Mouse (Mus musculus) cerebellum, postnatal 10 days (tissue): Measurements from ENCODE around the gene Asb17.
"Not testable (repeated sequence)": the region's sequence is repeated elsewhere in the genome, so short reads cannot be mapped to it uniquely, and the experiment has no call there.

ENCODE experiments used
- DNase-seq, 2 experiments: peaks; one replicate each; pipeline ENCODE4 v3.0.0; 2021; ENCODE audit warnings: mixed read lengths in 2 of 2

Asb17 gene

DNA sequence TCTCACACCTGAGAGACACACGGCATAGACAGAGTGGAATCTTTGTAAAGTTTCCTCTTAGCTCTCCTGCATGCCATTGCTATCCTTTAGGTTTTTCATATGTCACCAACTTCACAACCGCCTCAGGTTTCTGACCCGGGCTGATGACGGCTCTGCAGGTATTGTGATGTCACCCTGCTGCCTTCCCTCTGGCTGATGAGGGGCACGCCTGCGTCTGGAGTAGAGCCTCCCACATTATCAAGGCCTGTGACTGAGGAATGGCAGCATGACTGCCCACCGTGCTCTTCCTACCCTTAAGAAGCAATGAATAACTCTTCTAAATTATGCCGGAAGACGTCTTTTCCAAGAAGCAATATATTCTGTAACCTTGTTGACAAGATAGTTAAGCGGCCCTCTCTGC lies at the start of gene Asb17:
TSS of gene Asb17 (plus strand) at position 180 of the 400 bp plus-strand sequence.
- DNase-seq: no peak

GRCm38 (mm10) chr3:153797574-153797973 lies 46.4 kb upstream of the Asb17 start:
- no peak for DNase-seq

DNA sequence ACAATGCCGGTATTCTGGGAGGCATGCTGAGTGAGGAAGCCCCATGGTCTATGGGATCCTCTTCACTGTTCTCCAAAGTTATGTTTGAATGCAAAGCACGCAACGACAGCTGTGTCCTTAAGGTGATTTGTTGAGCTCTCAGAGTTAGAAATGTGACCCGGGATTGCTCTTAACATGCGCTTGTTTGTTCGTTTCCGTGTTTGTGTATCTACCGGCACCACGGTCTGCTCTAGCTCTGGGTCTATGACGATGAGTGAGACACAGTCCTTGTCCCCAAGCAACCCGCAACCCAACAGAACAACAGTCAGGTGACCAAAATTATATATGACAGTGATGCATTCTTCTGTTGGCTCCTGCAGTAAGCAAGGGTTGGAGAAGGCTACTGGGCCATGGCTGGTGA lies 44.4 kb upstream of the Asb17 start:
- DNase-seq: no peak

GRCm38 (mm10) chr3:153800690-153801089 lies 43.3 kb upstream of the Asb17 start:
- no peak for DNase-seq

GRCm38 (mm10) chr3:153801541-153801940 lies 42.5 kb upstream of the Asb17 start:
- peak in 1 of 2 experiments; percentile 15 for DNase-seq

DNA sequence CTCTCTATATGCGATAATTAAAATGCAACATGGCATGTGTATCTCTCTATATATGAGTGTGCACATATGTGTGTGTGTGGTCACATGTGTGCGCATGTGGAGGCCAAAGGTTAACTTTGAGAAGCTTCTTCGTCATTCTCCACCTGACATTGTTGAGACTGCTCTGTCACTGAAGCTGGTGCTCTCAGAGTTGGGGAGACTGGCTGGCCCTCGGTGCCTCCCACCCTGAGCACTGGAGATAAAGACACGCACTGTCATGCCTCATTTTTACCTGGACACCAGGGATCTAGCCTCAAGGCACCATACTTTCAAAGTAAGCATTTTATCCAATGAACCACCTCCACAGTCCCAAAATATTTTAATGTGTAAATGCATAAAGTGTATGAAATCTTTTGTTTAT lies 41.4 kb upstream of the Asb17 start:
- DNase-seq: no peak

GRCm38 (mm10) chr3:153804032-153804431 lies 40.0 kb upstream of the Asb17 start:
- DNase-seq: no peak

GRCm38 (mm10) chr3:153806077-153806772 lies 37.8 kb upstream of the Asb17 start:
- DNase-seq: peak; percentile 99

- no peak for DNase-seq
Observed at GRCm38 (mm10) chr3:153806773-153807443, 37.1 kb upstream of the Asb17 start.

- no peak for DNase-seq
Observed at GRCm38 (mm10) chr3:153807444-153808149, 36.4 kb upstream of the Asb17 start.

DNA sequence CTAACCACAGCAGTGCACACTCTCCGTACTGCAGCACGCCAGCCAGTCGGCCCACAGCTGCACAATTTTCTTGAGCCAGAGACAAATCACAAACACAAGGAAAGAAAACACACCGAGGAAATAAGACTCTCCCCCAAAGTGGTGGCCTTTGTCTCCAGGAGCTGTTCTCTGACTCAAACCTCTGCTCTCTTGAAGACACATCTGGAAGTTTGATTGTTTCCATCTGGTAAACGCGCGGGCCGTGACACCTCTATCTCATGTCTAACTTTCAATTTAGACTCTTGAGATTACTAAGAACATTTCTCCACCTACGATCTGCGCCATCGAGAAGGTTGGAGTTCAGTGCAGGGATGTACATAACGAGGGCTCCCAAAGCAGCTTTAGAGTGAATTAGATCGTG lies 35.6 kb upstream of the Asb17 start:
- DNase-seq: no peak

GRCm38 (mm10) chr3:153814026-153814425 lies 30.0 kb upstream of the Asb17 start:
- no peak for DNase-seq

DNA sequence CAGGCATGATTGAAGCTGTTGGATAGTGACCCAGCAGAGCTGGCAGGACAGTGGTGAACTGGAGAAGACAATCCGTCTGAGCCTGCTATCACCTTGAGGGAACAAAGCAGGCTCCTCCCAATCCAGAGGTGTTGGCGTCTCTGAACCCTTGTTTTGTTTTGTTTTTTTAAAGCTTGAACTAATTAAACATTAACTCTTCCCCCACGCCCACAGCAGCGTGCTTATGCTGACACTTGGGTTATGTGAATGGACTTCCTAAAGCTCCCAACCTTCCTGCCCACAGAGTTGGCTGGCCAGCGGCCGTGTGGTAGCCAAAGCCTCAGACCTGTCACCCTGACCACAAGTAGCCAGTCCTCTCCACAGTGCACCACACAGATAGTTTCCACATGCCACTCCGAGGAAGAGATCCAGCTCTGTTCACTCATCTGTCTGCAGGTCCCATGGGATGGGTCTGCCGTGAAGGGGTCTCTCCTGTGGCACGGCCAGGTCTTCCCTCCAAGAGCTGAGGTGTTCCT lies 26.6 kb upstream of the Asb17 start:
- no peak for DNase-seq

DNA sequence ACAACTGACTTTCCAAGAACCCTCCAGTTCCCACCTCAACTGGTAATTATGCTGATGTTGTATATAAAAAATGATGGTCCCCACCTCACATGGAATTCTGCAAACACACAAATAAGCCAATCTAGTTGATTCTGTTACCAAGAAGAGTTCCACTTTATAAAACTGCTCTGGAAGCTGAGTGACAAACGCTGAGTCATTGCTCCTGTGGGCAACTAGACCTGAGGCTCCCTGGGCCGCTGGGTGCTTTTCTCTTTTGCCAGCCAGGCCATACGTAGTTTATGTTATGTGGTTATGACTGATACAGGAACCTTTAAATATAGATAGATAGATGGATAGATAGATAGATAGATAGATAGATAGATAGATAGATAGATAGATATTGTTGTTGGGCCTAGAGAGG lies 25.3 kb upstream of the Asb17 start:
- no peak for DNase-seq

GRCm38 (mm10) chr3:153819438-153819837 lies 24.6 kb upstream of the Asb17 start:
- DNase-seq: no peak

DNA sequence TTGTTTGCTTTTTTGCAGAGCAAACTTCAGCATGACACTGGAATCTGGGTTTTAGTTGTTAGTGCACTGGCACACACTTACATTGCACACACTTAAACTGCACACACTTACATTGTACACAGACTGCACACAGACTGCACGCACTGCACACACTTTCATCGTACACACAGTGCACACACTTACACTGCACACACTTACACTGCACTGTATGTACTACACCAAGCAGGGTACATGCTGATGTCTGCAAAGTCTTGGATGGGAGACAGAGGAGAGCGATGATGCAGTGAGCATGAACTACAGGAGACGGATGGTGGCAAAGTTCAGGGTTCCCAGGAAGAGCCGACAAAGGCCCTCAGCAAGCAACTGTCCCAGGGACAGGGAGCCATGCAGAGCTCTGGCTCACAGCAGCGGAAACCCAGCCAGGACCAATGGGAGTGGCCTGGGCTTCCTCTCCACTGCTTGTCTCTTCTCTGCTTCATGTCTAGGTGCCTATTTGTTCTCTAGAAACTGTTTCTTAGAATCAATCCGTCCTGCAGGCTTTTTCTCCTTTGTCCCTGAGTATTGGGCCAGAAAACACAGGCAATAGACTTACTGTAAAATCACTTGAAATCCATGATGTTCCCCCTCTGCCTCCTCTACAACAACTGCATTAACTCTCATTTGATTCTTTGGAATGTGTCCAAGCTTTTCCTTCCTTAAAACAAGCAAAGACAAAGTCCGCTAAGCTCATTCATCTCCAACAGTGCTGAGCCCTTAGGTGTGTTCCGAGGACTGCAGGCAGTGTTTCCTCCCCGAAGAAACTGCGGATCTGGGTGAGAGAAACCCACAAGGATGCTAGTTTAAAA lies 20.1 kb upstream of the Asb17 start:
- DNase-seq: peak; percentile 36 to 56

GRCm38 (mm10) chr3:153825197-153825596 lies 18.8 kb upstream of the Asb17 start:
- DNase-seq: no peak

- no peak for DNase-seq
Observed at GRCm38 (mm10) chr3:153826616-153827015, 17.4 kb upstream of the Asb17 start.

DNA sequence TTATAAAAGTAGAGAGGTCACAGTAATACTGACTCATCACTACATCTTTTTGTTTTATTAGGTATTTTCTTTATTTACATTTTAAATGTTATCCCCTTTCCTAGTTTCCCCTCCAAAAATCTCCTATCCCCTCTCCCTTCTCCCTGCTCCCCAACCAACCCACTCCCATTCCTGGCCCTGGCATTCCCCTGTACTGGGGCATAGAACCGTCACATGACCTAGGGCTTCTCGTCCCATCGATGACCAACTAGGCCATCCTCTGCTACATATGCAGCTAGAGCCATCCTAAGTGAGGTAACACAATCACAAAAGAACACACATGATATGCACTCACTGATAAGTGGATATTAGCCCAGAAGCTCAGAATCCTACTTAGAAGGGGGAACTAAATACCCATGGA lies 14.2 kb upstream of the Asb17 start:
- DNase-seq: not testable (repeated sequence)

DNA sequence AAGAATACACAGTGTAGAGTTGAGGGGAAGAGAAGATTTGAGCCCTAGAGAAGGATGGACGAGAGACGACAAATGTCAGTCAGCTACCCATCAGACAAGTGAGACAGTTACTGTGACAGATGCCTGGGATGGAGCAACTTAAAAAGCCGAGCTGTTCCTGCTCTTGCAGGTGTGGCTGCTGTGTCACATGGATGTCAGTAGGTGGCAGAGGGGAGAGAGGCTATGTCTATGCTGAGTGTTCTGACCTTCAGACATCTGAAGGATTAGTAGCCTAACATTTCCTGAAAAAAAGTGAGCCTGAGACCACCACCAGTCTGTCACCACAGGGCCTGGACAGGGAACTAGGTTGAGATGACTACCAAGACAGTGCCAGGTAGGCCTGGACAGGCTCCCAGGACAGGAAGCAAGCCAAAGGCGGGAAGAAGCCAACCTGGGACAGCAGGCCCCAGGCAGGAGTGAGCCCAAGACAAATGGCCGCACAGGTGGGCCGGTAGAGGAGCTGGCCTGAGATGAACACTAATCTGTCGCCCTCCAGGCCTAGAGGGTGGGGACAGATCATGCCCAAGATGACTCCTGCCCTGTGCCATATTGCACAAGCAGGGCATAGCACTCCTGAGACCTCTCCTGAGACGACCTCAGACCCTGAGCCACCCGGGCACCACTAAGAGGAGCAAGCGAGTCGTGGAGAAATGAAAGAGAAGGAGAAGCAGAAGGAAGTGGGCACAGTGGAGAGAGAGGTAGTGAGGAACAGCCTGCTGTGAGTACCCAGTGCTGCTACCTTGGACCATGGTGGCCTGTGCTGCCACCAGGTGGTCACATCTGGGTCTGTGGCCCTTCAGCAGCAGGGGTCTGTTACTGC lies 12.8 kb upstream of the Asb17 start:
- DNase-seq: peak; percentile 92 to 95

GRCm38 (mm10) chr3:153831873-153832653 lies 11.9 kb upstream of the Asb17 start:
- no peak for DNase-seq
